Mouse (Mus musculus) embryonic fibroblast, embryonic 13.5 days (primary cell): ENCODE data around the gene Gm44579.

Experiments used
- CTCF ChIP-seq: IDR thresholded peaks from 2 replicates; pipeline ENCODE4 v1.5.1; 2011; ENCODE audit warnings: mild to moderate bottlenecking, control low read depth, low read length, moderate library complexity, borderline replicate concordance; ENCODE audit not compliant: insufficient read depth
- POLR2A ChIP-seq: IDR thresholded peaks from 2 replicates; pipeline ENCODE4 v1.6.1; 2011; ENCODE audit warnings: low read depth, mild to moderate bottlenecking, control low read depth, low read length, moderate library complexity

DNA sequence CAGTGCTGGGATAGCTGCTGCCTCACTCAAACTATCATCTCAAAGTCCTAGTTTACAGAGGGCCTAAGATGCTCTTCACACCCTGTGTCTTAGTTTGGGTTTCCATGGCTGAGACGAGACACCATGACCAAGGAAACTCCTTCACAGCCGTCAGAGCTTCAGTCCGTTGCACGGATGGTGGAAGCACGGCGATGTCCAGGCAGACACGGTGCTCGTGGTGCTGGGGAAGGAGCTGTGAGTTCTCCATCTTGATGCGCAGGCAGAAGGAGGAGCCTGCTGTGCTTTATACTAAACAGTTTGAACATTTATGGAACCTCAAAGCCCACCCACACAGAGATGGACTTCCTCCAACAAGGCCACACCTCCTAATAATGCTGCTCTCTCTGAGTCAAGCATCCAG, 83.9 kb downstream of the Gm44579 start:
- no peak for TF ChIP-seq CTCF
- TF ChIP-seq POLR2A = no peak
